Mouse (Mus musculus): Measurements from ENCODE around the gene Unc5b. TPM values are rescaled to one million over a fixed set of nuclear protein-coding genes. Genes with fewer than 3 reads are reported as not detected.

Gene Unc5b
- total and polyA plus RNA-seq, 3 experiments = 0.04 to 0.21 (median 0.06) TPM

DNA sequence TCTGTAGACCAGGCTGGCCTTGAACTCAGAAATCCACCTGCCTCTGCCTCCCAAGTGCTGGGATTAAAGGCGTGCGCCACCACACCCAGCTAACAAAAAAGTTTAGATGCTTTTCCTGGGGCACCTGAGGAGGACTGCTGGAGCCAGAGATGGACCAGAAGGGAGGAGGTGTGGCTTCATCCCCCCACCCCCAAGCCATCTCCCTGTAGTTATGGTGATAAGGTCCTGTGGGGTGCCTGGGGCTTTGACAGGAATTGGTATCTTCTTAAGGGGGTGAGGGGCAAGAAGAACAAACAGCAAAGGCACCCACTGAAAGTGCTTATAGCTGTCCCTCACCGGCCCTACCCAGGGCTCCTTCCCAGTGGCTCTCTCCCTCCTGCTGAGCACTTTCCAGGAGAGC lies 104.5 kb downstream of the Unc5b start:
- in situ Hi-C loops (cut with MboI; ENCODE audit: low pct_ligation_motif_present, low pct_unique_long_range_greater_than_20kb, low sequenced_read_pairs) (no loop called here), dilution Hi-C loops (cut with MboI; ENCODE audit: extremely low pct_ligation_motif_present, extremely low pct_unique_long_range_greater_than_20kb, low sequenced_read_pairs) (no loop called here)
- H3K4me1 ChIP-seq (ENCODE audit: control insufficient read depth in 1 of 2, insufficient read depth in 2 of 2) = peaks cover 21 to 72% of the 10 kb centered on the region in 2 experiments
- H3K9ac ChIP-seq (ENCODE audit: insufficient read depth, low read depth) = no peak overlapping the region
- no peak for DNase-seq (ENCODE audit: extremely low read depth)
- H3K36me3 ChIP-seq (replicated peaks in 1 of 2; ENCODE audit: control insufficient read depth in 1 of 2, insufficient read depth in 1 of 2, low read length in 1 of 2) = peaks cover 21 to 74% of the 10 kb centered on the region in 2 experiments
- H3K27me3 ChIP-seq (replicated peaks) = no peaks in the 10 kb centered on the region
- no peaks in the 10 kb centered on the region for H3K9me3 ChIP-seq (replicated peaks; ENCODE audit: low read length)
- no peak overlapping the region for H3K27ac ChIP-seq (ENCODE audit: insufficient read depth, low read depth)
- no peak overlapping the region for H3K4me3 ChIP-seq (replicated peaks in 1 of 3; ENCODE audit: low read depth in 2 of 3, low read length in 2 of 3, poor library complexity in 1 of 3)
- TF ChIP-seq IRF4 (IDR thresholded peaks at IDR 0.05; ENCODE audit: low read depth, low read length) (no peak), USF1 (IDR thresholded peaks at IDR 0.05; ENCODE audit: low read depth, low read length) (no peak), ELF1 (IDR thresholded peaks at IDR 0.05; ENCODE audit: low read depth, low read length) (no peak), E2F4 (IDR thresholded peaks at IDR 0.05; ENCODE audit: insufficient replicate concordance, low read depth, low read length) (no peak), JUN (IDR thresholded peaks at IDR 0.05; ENCODE audit: insufficient read depth, low read depth, low read length) (no peak)
- no peaks in the 10 kb centered on the region for H3K79me2 ChIP-seq (replicated peaks; ENCODE audit: control insufficient read depth, extremely low read depth, insufficient read depth, poor library complexity, severe bottlenecking)
- H3K4me2 ChIP-seq (ENCODE audit: insufficient read depth, low read depth, poor library complexity, severe bottlenecking) = no peak overlapping the region

DNA sequence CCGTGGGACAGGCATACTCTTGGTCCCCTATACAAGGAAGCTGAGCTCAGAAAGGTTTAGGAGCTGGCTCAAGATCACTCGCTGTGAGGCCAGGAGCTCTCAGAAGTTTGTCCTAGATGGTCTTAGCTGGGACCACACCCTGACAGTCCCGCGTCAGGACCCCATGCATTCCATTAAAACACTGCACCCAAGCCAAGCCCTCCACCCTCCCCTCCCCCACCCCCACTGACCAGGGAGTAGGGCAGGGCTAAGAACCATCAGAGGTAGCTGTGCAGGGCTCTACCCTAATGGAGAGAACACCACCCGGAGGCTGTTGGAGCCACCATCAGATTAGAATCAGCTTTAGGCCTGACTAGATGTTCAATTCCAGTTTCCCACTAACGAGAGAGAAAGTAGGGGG lies 106.9 kb downstream of the Unc5b start:
- TF ChIP-seq USF2 (conservative IDR thresholded peaks at IDR 0.05; ENCODE audit: low read depth, low read length) (no peak), MEF2A (IDR thresholded peaks at IDR 0.05; ENCODE audit: borderline replicate concordance, low read depth, low read length) (no peak), HCFC1 (IDR thresholded peaks at IDR 0.05; ENCODE audit: low read depth, low read length) (no peak), MAFK (IDR thresholded peaks at IDR 0.05; ENCODE audit: insufficient replicate concordance, low read length) (no peak), ZKSCAN1 (IDR thresholded peaks at IDR 0.05; ENCODE audit: borderline replicate concordance, low read depth, low read length) (no peak), RCOR1 (conservative IDR thresholded peaks at IDR 0.05; ENCODE audit: low read depth, low read length) (no peak), GABPA (IDR thresholded peaks at IDR 0.05; ENCODE audit: insufficient replicate concordance, low read depth, low read length) (no peak), ZMIZ1 (IDR thresholded peaks at IDR 0.05; ENCODE audit: low read depth, low read length) (no peak), NRF1 (IDR thresholded peaks at IDR 0.05; ENCODE audit: low read depth, low read length) (no peak)
- peaks cover 21 to 64% of the 10 kb centered on the region in 2 experiments for H3K4me1 ChIP-seq (ENCODE audit: control insufficient read depth in 1 of 2, insufficient read depth in 2 of 2)

More for the DNA sequence above, 106.9 kb downstream of the Unc5b start:
- in situ Hi-C loops (cut with MboI; ENCODE audit: low pct_ligation_motif_present, low pct_unique_long_range_greater_than_20kb, low sequenced_read_pairs) = no loop called here
- DNase-seq (ENCODE audit: extremely low read depth) = no peak
- Histone ChIP-seq H3K4me3 (replicated peaks in 1 of 3; ENCODE audit: low read depth in 2 of 3, low read length in 2 of 3, poor library complexity in 1 of 3) (no peak overlapping the region), H3K36me3 (replicated peaks in 1 of 2; ENCODE audit: control insufficient read depth in 1 of 2, insufficient read depth in 1 of 2, low read length in 1 of 2) (peaks cover 21 to 77% of the 10 kb centered on the region in 2 experiments), H3K9me3 (replicated peaks; ENCODE audit: low read length) (no peaks in the 10 kb centered on the region), H3K27ac (ENCODE audit: insufficient read depth, low read depth) (no peak overlapping the region), H3K9ac (ENCODE audit: insufficient read depth, low read depth) (no peak overlapping the region), H3K4me2 (ENCODE audit: insufficient read depth, low read depth, poor library complexity, severe bottlenecking) (no peak overlapping the region), H3K79me2 (replicated peaks; ENCODE audit: control insufficient read depth, extremely low read depth, insufficient read depth, poor library complexity, severe bottlenecking) (no peaks in the 10 kb centered on the region), H3K27me3 (replicated peaks) (no peaks in the 10 kb centered on the region)
- dilution Hi-C loops (cut with MboI; ENCODE audit: extremely low pct_ligation_motif_present, extremely low pct_unique_long_range_greater_than_20kb, low sequenced_read_pairs) = no loop called here
